Mouse (Mus musculus): ENCODE measurements around the gene Mif4gd. TPM values are rescaled to one million over a fixed set of nuclear protein-coding genes. Genes with fewer than 3 reads are reported as not detected.

Gene Mif4gd
- polyA plus RNA-seq, 1 experiment from 2014 or later = 23.1 TPM

Other genes with a start within 250 kb of the Mif4gd start
- gene Hid1, start 245.2 kb downstream of the Mif4gd start, polyA plus RNA-seq (2015; fragmentation: Nextera tagmentation; extraction: Ambion mirVana) = 6.8 and 7.0 TPM in 2 replicates
- 6.7 and 7.4 TPM in 2 replicates for gene Cdr2l, start 231.1 kb downstream of the Mif4gd start, polyA plus RNA-seq (2015; fragmentation: Nextera tagmentation; extraction: Ambion mirVana)
- 173 and 184 TPM in 2 replicates for gene Mrpl58, start 209.2 kb downstream of the Mif4gd start, polyA plus RNA-seq (2015; fragmentation: Nextera tagmentation; extraction: Ambion mirVana)
- 1,581 and 1,838 TPM in 2 replicates for gene Atp5h, start 193.0 kb downstream of the Mif4gd start, polyA plus RNA-seq (2015; fragmentation: Nextera tagmentation; extraction: Ambion mirVana)
- gene Kctd2, start 192.8 kb downstream of the Mif4gd start, polyA plus RNA-seq (2015; fragmentation: Nextera tagmentation; extraction: Ambion mirVana) = 8.8 and 12.1 TPM in 2 replicates
- gene Trim80, start 172.4 kb downstream of the Mif4gd start, polyA plus RNA-seq (2015; fragmentation: Nextera tagmentation; extraction: Ambion mirVana) = 0.07 and 0.19 TPM in 2 replicates
- gene Slc16a5, start 150.5 kb downstream of the Mif4gd start, polyA plus RNA-seq (2015; fragmentation: Nextera tagmentation; extraction: Ambion mirVana) = 0.10 and 0.21 TPM in 2 replicates
- gene Armc7, start 137.3 kb downstream of the Mif4gd start, polyA plus RNA-seq (2015; fragmentation: Nextera tagmentation; extraction: Ambion mirVana) = 6.6 and 6.9 TPM in 2 replicates
- 57.0 and 59.4 TPM in 2 replicates for gene Nt5c, start 121.1 kb downstream of the Mif4gd start, polyA plus RNA-seq (2015; fragmentation: Nextera tagmentation; extraction: Ambion mirVana)
- gene Jpt1, start 98.6 kb downstream of the Mif4gd start, polyA plus RNA-seq (2015; fragmentation: Nextera tagmentation; extraction: Ambion mirVana) = 432 and 502 TPM in 2 replicates
- gene Sumo2, start 76.7 kb downstream of the Mif4gd start, polyA plus RNA-seq (2015; fragmentation: Nextera tagmentation; extraction: Ambion mirVana) = 606 and 657 TPM in 2 replicates
- 111 and 113 TPM in 2 replicates for gene Nup85, start 48.5 kb downstream of the Mif4gd start, polyA plus RNA-seq (2015; fragmentation: Nextera tagmentation; extraction: Ambion mirVana)
- 79.2 and 86.8 TPM in 2 replicates for gene Mrps7, start 9.0 kb downstream of the Mif4gd start, polyA plus RNA-seq (2015; fragmentation: Nextera tagmentation; extraction: Ambion mirVana)
- 14.0 and 14.9 TPM in 2 replicates for gene Gga3, start 8.9 kb downstream of the Mif4gd start, polyA plus RNA-seq (2015; fragmentation: Nextera tagmentation; extraction: Ambion mirVana)
- 36.4 and 37.2 TPM in 2 replicates for gene Slc25a19, start 15.3 kb upstream of the Mif4gd start, polyA plus RNA-seq (2015; fragmentation: Nextera tagmentation; extraction: Ambion mirVana)
- 86.6 and 90.0 TPM in 2 replicates for gene Grb2, start 95.6 kb upstream of the Mif4gd start, polyA plus RNA-seq (2015; fragmentation: Nextera tagmentation; extraction: Ambion mirVana)
- 34.3 and 39.4 TPM in 2 replicates for gene Tmem94, start 152.5 kb upstream of the Mif4gd start, polyA plus RNA-seq (2015; fragmentation: Nextera tagmentation; extraction: Ambion mirVana)
- 20.0 and 20.1 TPM in 2 replicates for gene Caskin2, start 200.7 kb upstream of the Mif4gd start, polyA plus RNA-seq (2015; fragmentation: Nextera tagmentation; extraction: Ambion mirVana)
- gene Tsen54, start 201.8 kb upstream of the Mif4gd start, polyA plus RNA-seq (2015; fragmentation: Nextera tagmentation; extraction: Ambion mirVana) = 24.4 and 27.5 TPM in 2 replicates
- gene Llgl2, start 211.1 kb upstream of the Mif4gd start, polyA plus RNA-seq (2015; fragmentation: Nextera tagmentation; extraction: Ambion mirVana) = 18.9 and 19.0 TPM in 2 replicates
- gene Myo15b, start 245.4 kb upstream of the Mif4gd start, polyA plus RNA-seq (2015; fragmentation: Nextera tagmentation; extraction: Ambion mirVana) = 0.17 and 0.27 TPM in 2 replicates